Mouse (Mus musculus): Measurements from ENCODE around the gene Prc1.

DNA sequence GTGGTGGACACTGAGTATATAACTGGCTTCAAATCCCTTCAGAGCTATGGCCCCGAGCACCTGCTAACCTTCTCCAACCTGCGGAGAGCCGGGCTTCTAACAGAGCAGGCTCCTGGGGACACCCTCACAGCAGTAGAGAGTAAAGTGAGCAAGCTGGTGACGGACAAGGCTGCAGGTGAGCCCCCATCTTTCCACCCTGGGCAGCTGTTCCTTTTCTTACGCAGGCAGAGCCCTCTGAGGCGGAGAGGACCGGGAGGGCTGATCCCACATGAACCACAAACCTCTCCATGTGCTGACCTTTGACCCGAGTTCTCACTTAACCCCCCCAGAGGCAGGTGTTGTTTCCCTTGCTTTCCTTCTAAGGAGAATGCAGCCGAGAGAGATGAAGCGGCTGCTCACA, 6.5 kb upstream of the Prc1 start:
- TF ChIP-seq POLR2A (IDR thresholded peaks at IDR 0.05; ENCODE audit: control insufficient read depth, extremely low read depth, insufficient read depth, low read length, poor library complexity) (peak; percentile 32; the same call in 1 of the 2 replicates), CTCF (IDR thresholded peaks at IDR 0.05; ENCODE audit: borderline replicate concordance, control insufficient read depth, extremely low read depth, insufficient read depth, low read length, poor library complexity) (no peak)

Data from thymus, adult 2 months (tissue).